Mouse (Mus musculus) A20 (cell line): ENCODE data around the gene Ipo4.
A peak's percentile ranks its signal among the peaks of the same experiment; 100 is the strongest.

Source experiments
- DNase-seq: peaks from one replicate; pipeline ENCODE4 v3.0.0-alpha.2; 2011; ENCODE audit warnings: low read depth, low spot score

The Ipo4 gene

GRCm38 (mm10) chr14:55634874-55635522 lies 759 bp downstream of the Ipo4 start:
- peak; percentile 47 for DNase-seq

- DNase-seq: peak; percentile 56
Observed at GRCm38 (mm10) chr14:55629312-55629711, 6.4 kb downstream of the Ipo4 start.

- no peak for DNase-seq
Observed at GRCm38 (mm10) chr14:55628077-55628827, 7.5 kb downstream of the Ipo4 start.

- no peak for DNase-seq
Observed at GRCm38 (mm10) chr14:55618486-55619195, 17.1 kb downstream of the Ipo4 start.

- DNase-seq: no peak
Observed at GRCm38 (mm10) chr14:55617822-55618221, 17.9 kb downstream of the Ipo4 start, which contains the start of gene Rec8. Gene Rec8, plus strand, starts transcription at chr14:55618037.

GRCm38 (mm10) chr14:55616844-55617243 lies 18.9 kb downstream of the Ipo4 start:
- DNase-seq: no peak

- no peak for DNase-seq
Observed at GRCm38 (mm10) chr14:55615876-55616275, 19.9 kb downstream of the Ipo4 start.

- no peak for DNase-seq
Observed at GRCm38 (mm10) chr14:55614565-55615178, 21.1 kb downstream of the Ipo4 start.

- DNase-seq: no peak
Observed at GRCm38 (mm10) chr14:55613346-55613745, 22.4 kb downstream of the Ipo4 start.

GRCm38 (mm10) chr14:55608339-55608738 lies 27.4 kb downstream of the Ipo4 start:
- DNase-seq: no peak

GRCm38 (mm10) chr14:55605743-55606459 lies 29.9 kb downstream of the Ipo4 start:
- no peak for DNase-seq

GRCm38 (mm10) chr14:55604823-55605222 lies 30.9 kb downstream of the Ipo4 start:
- DNase-seq: no peak

GRCm38 (mm10) chr14:55603633-55604576 lies 31.9 kb downstream of the Ipo4 start:
- DNase-seq: peak; percentile 94

- no peak for DNase-seq
Observed at GRCm38 (mm10) chr14:55603271-55603632, 32.5 kb downstream of the Ipo4 start, which contains the start of gene Irf9. Gene Irf9, plus strand, starts transcription at chr14:55603571.

- no peak for DNase-seq
Observed at GRCm38 (mm10) chr14:55598521-55599390, 37.0 kb downstream of the Ipo4 start.

GRCm38 (mm10) chr14:55596036-55596690 lies 39.6 kb downstream of the Ipo4 start:
- no peak for DNase-seq

GRCm38 (mm10) chr14:55592226-55592625 lies 43.5 kb downstream of the Ipo4 start:
- peak; percentile 50 for DNase-seq

- peak; percentile 96 for DNase-seq
Observed at GRCm38 (mm10) chr14:55591331-55591891, 44.3 kb downstream of the Ipo4 start, which contains the start of gene Rnf31. Gene Rnf31, plus strand, starts transcription at chr14:55591708.
